Mouse (Mus musculus): Measurements from ENCODE around the gene A430005L14Rik.

A430005L14Rik gene

GRCm38 (mm10) chr4:153974431-153975291 lies 17.6 kb downstream of the A430005L14Rik start, which contains the start of the genes Dffb and Cep104:
Dffb (minus strand) TSS chr4:153975126.
Cep104 (plus strand) TSS chr4:153975194.
- peak; percentile 97 to 98 for DNase-seq

- no peak for DNase-seq
Observed at GRCm38 (mm10) chr4:153975292-153975662, 18.2 kb downstream of the A430005L14Rik start.

- no peak for DNase-seq
Observed at GRCm38 (mm10) chr4:153975768-153976167, 18.7 kb downstream of the A430005L14Rik start.

- DNase-seq = no peak
Observed at GRCm38 (mm10) chr4:153979243-153979642, 22.2 kb downstream of the A430005L14Rik start.

GRCm38 (mm10) chr4:153980470-153980869 lies 23.4 kb downstream of the A430005L14Rik start:
- DNase-seq = no peak

- DNase-seq = peak in 1 of 2 experiments; percentile 25
Observed at GRCm38 (mm10) chr4:153992715-153993114, 35.7 kb downstream of the A430005L14Rik start.

- DNase-seq = no peak
Observed at GRCm38 (mm10) chr4:153993505-153993904, 36.5 kb downstream of the A430005L14Rik start.

- DNase-seq = no peak
Observed at GRCm38 (mm10) chr4:154005488-154005887, 48.5 kb downstream of the A430005L14Rik start.

- no peak for DNase-seq
Observed at GRCm38 (mm10) chr4:154006264-154006663, 49.2 kb downstream of the A430005L14Rik start.

GRCm38 (mm10) chr4:154007759-154008158 lies 50.7 kb downstream of the A430005L14Rik start:
- peak in 1 of 2 experiments; percentile 33 for DNase-seq

GRCm38 (mm10) chr4:154010907-154011645 lies 54.0 kb downstream of the A430005L14Rik start:
- DNase-seq = no peak

Measured in cerebellum, postnatal 10 days (tissue).